ENCODE assay signal across 14 mouse cellular contexts in genomic region chr2:168948506-168948905, GRCm38 (mm10).
"Had no signal": no experiment of that assay in that cellular context is flagged by ENCODE, and none has a peak within 500 bp of the region (broad histone marks: within the 10 kb centered on the region; RNA-seq: fewer than 3 reads in every experiment).

No protein-coding gene starts in this region.

- H3K27ac ChIP-seq: left cerebral cortex, adult 2 months; limb, embryonic 10.5 days; liver, embryonic 15.5 days; midbrain, embryonic 13.5 days; neural tube, embryonic 12.5 days; stomach, embryonic 15.5 days had no signal

- DNase-seq: kidney, adult 9 months; kidney, postnatal 10 days; kidney, postnatal 4 days; lung, adult 2 months; lung, postnatal 36 days; retina, postnatal 1 day; right cerebral cortex, postnatal 14 days; thymus, postnatal 36 days had no signal

- H3K4me3 ChIP-seq: left cerebral cortex, adult 2 months; limb, embryonic 10.5 days; liver, embryonic 15.5 days; midbrain, embryonic 13.5 days; neural tube, embryonic 12.5 days; stomach, embryonic 15.5 days had no signal
